Mouse (Mus musculus) layer of hippocampus, adult 9-10 months (tissue): ENCODE measurements at regions not wholly inside any gene's neighbourhood (a gene's known extent, or its start where the extent isn't known, plus 50 kb on each side); places are given as distances from the start of the nearest gene placed in this dataset.
"Not testable (repeated sequence)": the region's sequence is repeated elsewhere in the genome, so short reads cannot be mapped to it uniquely, and the experiment has no call there.

Experiments
- DNase-seq: peaks from one replicate; pipeline ENCODE4 v3.0.0; 2022; ENCODE audit warnings: low spot score

GRCm38 (mm10) chr17:41264512-41265222 lies 329.8 kb upstream of the Cenpq start:
- no peak for DNase-seq

- no peak for DNase-seq
Measured at GRCm38 (mm10) chr17:41261495-41261894, 326.6 kb upstream of the Cenpq start.

- no peak for DNase-seq
Measured at GRCm38 (mm10) chr17:41248406-41248805, 313.6 kb upstream of the Cenpq start.

- DNase-seq, result peak; percentile 3
Measured at GRCm38 (mm10) chr17:41227128-41228014, 292.5 kb upstream of the Cenpq start.

- no peak for DNase-seq
Measured at GRCm38 (mm10) chr17:41216816-41217215, 282.0 kb upstream of the Cenpq start.

- not testable (repeated sequence) for DNase-seq
Measured at GRCm38 (mm10) chr17:41199417-41199816, 264.6 kb upstream of the Cenpq start.

GRCm38 (mm10) chr17:41190371-41190770 lies 255.5 kb upstream of the Cenpq start:
- DNase-seq, result not testable (repeated sequence)

GRCm38 (mm10) chr17:41186691-41187090 lies 251.8 kb upstream of the Cenpq start:
- DNase-seq, result not testable (repeated sequence)

GRCm38 (mm10) chr17:41184751-41185150 lies 249.9 kb upstream of the Cenpq start:
- no peak for DNase-seq

GRCm38 (mm10) chr17:41153736-41154453 lies 219.0 kb upstream of the Cenpq start:
- no peak for DNase-seq

- DNase-seq, result no peak
Measured at GRCm38 (mm10) chr17:41152427-41152826, 217.6 kb upstream of the Cenpq start.

GRCm38 (mm10) chr17:41144523-41144922 lies 209.7 kb upstream of the Cenpq start:
- DNase-seq, result no peak

GRCm38 (mm10) chr17:41125582-41125981 lies 190.7 kb upstream of the Cenpq start:
- DNase-seq, result no peak

GRCm38 (mm10) chr17:41122939-41123338 lies 188.1 kb upstream of the Cenpq start:
- no peak for DNase-seq

- no peak for DNase-seq
Measured at GRCm38 (mm10) chr17:41103980-41104379, 169.1 kb upstream of the Cenpq start.

- no peak for DNase-seq
Measured at GRCm38 (mm10) chr17:41070874-41071273, 136.0 kb upstream of the Cenpq start.
